Mouse (Mus musculus): Measurements from ENCODE around the gene Nuak1.

Gene Nuak1

DNA sequence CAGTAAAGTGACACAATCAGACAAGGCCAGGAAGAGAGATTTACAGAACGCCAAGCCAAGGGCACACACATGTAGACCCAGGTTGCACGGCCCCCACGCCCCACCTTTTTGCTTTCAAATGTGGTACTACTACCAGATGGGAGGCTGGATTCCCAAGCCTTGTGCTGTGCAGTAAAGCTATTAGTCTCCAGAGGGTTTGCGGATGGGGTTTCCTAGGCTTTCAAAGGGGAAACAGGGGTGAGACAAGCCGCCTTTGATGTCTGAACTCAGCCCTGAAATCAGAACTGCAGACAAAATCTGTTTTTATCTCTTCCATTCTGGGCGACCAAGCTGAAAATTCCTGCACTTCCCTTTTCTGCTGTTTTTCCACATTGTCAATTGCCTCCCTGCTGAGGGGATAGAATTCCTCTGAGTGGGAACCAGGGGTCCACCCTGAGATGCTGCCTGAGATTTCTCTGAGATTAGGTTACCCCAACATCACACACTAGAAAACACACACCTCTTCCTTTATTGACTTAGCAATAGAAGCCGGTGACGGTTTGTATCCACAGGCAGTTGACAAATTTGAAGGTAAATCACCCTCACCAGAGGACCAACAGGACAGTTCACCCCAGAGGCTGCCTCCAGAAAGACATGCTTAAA, 35.1 kb downstream of the Nuak1 start:
- no peak for DNase-seq

DNA sequence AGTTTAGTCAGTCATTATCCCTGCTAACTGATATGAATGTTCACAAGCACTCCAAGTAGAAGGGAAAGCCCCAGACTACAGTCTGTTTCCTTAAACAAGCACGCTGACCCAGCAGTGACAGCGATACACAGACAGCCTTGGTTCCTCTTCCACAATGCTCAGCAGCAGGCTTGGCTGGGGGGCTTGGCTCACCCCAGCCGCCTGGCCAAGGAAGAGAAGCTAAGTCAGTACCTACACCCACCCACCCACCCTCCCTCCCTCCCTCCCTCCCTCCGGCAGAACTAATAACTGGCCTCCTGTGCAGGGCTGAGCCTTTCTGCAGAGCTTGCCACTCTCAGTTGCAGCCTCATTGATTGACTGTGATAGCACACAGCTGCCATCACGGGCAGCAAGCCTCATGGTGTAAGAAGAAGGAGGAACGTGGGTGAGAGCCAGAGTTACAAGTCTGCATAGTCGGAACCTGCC, 38.5 kb downstream of the Nuak1 start:
- no peak for DNase-seq

DNA sequence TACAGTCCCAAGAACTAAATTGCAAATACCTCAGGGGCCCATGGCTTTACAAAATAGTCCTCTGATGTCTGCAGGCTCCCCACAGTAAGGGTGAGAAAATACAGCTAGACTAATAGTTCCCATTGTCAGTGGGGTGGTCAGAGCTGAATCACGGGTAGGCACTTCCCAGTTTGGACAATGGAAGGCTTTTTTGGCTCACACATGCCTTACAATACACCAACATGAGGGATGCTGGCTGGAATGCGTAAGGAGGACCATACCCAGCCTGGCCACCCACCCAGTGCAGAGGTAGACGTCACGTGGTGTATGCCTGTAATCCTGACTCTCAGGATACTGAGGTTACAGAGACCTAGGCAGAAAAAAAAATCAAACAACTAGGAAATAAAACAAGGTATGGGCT, 39.2 kb downstream of the Nuak1 start:
- DNase-seq: no peak

DNA sequence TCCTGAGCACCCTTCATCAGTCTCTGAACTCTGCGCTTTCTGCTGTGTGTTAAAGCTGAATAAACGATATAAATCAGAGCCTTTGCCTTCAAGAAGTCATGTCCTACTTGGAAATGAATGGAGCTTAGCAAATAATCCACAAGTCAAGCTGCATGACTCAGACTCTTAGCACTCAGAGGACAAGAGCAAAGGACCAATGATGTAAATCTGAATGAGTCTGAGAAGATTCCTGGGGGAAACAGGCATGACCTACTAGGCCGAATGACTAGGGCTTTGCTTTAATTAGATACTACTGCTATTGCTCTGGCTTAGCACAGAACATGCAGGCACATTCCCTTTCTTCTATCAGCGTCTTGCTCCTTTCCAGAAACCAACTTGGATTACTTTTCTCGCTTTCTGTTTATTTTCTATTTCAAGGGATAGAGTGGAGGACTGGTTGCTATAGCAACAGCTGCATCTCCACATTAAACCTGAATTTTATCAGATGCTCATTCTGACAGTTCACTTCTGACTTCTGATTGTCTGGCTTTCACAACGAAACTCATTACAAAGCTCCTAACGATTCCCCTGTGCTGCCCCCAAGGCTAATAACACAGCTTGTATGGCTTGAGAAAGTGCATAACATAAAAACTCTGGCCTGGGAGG, 40.2 kb downstream of the Nuak1 start:
- no peak for DNase-seq

DNA sequence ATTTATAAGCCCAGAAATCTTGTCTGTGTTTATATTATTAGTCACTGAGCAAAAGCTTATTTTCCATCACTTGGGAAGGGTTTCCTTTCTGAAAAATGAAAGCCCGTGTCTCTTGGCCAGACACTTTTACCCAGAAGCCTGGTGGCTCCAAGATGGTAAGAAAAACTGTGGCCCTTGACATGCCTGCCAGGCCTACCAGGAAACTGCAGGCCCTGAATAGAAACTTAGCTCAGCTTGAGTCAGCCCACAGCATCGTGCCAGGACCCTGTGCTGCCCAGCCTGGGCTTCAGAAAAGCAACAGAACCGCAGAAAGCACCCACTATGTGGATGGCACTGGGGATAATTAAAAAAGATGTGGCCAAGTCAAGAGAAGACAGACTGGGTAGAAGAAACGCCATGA, 43.1 kb downstream of the Nuak1 start:
- no peak for DNase-seq

DNA sequence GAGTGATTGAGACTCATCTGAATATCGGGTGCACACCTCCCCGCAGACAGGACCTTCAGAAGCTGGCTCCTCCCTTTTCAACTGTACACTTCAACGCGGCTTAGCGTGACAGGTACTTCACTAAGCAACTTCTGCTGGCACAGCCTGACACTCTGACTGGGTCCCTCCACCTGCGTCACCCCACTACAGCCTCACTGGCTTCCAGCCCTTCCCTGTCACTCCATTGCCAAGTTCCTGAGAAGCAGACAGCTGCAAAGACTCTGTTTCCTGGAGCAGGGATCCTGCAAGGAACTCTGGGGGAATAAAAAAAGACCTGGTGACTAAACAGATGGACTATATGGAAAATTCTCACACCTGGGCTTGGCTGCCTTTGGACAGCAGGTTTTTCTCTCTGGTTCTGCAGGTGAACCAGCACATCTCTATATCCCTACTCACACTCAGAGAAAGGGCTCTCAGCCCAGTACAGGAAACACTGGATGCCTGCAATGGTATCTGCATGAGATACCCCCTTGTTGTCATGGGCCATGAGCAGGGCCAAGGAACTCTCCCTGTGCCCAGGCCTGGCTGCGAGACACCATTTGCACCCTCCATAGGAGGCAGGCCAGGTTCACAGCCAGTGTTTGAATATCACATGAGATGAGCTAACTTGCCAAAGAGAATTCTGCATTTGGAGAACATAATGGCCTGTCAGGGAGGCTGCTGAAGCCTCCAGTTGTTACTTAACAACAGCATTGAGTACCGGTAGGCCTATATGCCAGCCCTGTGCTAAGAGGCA, 44.3 kb downstream of the Nuak1 start:
- DNase-seq: no peak

DNA sequence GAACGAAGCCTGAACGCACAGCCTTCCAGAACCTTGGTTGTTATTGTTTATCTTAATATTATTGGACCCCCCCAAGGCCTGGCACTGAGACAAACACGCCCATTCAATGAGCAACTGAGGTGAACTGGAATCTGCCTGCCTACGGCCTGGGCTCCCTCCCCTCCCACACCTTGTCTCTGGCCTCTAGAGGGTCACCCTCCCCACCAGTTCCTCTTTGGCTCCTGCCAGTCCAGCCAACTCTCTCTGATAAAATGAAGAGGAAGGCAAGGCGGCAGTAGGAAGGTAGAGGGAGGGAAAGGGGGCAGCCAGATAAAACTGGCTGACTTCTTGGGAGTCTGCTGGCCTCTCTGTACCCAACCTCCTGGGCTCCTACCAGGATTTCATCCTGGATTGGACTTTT, 45.1 kb downstream of the Nuak1 start:
- no peak for DNase-seq

DNA sequence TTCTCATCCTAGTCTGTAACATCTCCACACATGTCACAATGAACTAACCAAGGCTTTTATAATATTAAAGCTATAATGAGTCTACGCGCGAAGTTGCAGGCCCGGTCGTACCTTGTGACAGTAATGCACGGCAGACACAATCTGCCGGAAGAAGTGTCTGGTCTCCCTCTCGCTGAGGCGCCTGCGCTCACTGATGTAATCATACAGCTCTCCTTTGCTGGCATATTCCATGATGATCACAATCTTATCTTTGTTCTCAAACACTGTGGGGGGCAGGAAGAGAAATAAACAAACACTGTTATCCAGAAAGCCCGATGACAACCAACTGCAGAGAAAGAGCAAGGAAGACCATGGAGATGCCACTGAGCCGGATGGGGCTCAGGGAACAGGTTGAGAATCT, 46.5 kb downstream of the Nuak1 start:
- no peak for DNase-seq

DNA sequence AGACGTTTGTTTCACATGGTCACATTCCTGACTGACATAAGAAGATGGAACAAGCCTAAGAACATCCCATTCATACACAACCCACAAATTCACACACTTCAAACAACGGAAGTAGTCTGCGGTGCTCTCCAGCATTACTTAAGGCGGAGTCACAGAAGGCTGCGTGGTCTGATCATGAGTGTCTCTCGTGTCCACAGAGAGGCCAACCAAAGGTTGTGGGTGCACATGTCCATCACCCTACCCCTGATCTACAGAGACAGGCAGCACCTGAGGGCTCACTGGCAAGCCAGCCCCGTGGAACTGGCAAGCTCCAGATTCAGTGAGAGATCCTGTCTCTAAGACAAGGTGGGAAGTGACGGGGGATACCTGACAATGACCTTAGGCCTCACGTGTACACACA, 47.0 kb downstream of the Nuak1 start:
- DNase-seq: no peak

DNA sequence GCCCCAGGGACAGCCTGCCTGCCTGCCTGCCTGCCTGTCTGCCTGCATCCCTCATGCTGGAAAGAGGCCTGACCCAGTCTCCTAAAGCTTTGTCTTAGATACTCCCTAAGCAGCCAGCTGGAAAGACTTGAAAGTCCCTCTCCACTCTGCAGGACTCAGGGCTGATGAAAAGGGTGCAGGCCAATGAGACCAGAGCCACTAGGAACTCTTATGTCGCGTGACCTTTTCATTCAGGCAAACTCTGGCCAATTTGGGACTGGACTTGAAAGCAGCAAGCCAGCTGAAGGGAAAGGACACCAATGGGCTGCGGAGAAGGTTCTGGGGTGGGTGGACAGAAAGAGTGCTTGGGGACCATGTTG, 47.7 kb downstream of the Nuak1 start:
- DNase-seq: no peak

DNA sequence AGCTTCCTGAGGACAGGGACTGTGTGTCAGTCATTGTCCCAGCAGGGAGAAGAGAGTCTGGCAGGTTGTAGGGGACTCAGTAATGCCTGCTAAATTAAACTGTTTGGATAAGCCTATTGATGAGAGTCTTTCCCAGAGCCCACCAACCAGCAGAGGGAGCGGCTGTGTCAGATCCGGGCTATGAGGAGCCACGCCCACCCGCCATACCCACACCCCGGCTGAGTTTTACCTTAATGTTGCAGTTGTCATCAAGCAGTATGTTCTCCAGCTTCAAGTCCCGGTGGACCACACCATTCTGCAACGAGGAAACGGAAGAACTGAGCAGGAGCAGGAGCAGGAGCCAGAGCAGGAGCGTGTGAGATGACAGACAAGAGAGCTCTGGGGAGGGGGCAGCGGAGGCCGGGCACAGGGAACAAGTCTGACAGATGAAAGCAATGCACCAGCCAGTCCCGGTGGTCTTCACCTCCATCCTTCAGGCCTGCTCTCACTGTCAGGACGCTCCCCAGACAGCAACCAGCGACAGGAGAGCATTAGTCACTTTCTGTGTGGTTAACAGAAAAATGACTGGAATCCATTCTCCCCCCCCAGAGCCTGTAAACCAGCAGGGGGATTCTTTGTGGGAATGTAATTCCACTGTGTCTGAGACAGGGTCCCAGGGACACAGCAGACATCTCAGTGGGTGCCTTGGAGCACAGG, 48.2 kb downstream of the Nuak1 start:
- peak; percentile 68 for DNase-seq

DNA sequence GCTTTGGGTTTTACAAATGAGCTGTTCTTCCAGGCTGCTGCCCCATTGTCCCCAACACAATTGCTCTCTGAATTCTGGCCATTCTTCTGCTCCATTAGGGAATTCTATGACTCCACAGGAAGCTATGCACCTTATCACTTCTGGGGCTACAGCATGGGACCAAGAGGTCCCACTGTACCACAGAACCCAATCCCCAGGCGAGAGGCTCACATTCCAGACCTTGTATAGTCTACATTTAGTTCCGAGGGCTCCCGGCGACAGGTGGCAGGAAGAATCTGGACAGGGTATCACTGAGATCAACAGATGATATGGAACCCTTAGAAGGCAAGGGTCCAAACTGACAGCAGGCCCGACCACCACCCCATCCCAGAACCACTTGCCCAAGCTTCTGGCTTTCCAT, 50.7 kb downstream of the Nuak1 start:
- no peak for DNase-seq

DNA sequence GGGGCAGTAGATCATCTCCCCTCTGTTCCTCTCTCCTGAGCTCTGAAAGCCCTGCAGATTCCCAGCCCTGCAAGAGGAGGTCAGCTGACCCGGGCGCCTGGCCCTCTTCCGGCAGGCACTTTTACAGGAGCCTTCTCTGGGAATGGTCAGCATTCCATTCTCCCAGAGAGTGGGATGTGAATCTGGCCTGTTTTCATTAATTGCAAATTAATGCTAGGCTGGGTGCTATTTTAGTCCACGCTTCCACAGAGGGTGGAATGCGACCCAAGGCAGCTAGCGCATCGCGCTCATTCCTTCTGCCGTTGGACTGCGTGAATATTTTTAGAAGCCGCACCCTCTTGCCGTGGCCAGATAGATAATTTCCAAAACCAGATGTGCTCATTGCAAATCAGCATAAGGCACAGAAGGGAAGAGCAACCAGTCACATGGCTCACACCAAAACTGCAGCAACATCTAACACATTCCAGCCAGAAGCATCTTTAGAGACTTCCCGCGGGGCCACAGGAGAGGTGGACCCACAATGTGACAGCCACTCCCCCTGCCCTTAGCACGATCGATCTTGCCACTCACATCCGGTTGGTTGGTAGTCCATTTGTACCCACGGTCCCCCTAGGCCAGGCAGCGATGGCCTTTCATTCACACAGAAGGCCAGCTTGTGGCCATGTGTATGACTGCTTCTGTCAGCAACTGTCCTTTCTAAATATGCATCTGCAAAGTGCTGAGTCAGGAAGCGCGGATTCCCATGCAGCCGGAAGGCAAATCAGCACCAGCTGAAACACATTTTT, 51.8 kb downstream of the Nuak1 start:
- no peak for DNase-seq

DNA sequence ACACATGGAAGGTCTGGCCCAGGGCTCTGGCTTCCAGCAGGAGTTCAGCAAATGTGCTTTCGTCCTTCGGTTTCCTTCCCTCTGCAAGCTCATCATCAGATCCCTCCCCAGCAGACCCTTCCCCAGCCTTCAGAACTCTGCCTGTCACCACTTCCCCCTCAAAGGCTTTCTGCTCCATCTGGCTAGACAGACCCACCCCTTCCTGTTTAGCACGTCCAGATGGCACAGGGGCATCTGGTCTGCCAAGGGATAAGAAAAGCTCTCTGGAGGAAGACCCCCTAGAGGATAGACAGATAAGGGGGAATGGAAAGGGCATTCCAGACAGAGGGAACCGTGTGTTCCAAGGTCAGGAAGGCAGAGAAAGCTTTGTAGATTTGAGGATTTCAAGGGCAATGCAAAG, 53.1 kb downstream of the Nuak1 start:
- no peak for DNase-seq

DNA sequence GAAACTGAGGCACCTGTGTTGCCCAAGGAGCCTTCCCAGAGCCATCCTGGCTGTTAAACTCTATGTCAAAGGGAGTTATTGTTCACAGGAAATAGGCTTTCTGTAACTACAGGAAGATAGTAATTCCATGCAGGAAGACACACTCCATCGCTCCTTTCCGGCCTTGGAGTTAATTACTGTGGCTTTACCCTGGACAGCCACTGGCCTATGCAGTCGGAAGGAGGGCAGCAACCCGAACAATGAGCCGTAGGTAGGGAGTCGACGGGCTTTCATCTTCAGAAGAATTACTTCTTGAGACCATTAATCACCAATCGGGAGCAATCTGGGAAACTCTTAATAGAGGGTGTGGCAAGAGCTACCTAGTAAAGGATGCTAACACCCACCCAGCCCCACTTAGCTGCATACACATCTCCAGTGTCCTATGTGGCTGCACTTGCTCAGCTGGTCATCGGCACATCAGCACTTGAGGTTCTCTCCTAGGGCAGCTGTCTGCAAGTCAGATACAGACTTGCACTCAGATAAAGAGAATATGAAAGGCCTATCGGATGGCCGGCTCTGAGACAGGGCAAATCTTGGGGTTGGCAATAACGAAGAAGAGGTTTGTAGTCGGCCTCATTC, 53.7 kb downstream of the Nuak1 start:
- no peak for DNase-seq

DNA sequence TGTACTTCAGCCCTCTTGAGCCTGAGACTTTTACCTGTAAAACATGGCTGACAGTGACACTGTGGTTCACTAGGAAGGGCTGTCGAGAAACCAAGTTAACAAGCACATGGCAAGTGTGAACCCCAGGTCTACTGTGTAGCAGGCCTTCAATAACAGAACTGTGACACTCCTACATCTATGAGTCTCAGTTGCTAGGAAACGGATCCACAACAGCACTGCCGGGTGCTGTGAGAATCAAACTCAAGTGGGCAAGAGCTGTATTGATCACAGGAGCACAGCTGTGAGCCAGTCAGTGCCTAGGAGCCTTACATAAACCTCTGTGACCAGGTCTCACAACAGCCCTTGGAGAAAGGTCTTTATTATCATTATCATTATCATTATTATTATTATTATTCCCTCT, 54.2 kb downstream of the Nuak1 start:
- DNase-seq: no peak

DNA sequence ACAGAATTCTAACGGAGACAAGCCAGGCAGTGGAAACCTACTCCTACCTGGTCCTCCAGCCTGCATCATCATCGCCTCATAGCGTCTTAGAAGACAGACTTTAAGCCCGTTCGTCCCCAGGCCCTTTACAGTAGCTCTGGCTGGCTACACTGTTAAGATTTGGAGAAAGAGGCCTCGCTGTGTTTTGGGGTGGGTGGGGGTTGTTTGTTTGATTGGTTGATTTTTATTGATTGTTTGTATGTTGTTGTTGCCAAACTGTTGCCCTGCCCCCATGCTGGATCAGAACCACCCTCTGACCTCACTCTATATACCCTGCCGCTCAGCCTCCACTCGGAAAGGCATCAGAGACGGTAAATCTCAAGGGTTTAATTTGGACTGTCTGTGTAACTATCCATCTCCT, 55.6 kb downstream of the Nuak1 start:
- DNase-seq: no peak

DNA sequence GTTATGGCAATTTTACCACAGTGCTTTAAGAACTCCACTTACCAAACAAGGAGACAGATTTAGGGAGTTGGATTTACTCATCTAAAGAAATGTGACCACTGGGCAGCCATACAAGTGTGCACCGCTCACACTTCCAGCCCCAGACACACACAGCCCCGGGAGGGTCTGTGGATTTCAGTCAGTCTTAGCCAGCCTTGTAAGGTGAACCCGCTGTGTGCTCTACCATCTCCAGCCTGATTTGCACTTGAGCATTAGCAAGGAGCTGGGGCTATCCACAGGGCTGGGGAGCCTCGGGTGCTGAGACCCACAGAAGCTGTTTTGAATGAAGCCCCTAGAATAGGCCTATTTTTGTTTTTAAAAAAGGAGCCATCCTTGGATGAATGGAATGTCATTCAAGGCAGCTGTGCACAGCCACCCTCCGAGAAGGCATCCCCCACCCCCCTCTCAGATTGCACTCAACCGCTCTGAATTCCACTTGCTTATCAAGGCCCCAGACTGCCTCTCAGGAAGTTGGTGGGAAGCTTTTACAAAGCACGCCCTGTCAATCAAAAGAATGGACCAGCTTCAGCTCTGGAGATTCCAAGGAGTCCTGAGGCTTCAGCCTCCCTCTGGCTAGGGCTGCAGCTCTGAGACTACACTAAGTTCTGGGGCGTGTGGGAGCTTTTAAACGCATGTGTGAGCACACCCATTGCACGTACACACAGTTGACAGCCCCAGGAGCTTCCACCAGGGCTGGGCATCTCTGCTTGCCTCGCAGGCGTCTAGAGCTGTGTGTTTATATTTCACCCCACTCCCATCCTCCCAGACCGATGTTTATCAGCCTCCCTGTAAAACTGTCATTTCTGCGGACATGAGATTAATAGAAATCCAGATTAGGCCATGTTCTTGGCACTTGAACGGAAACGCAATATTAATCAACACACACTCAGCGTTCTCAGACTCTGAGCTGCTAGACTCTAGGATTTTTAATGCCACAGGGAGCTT, 57.2 kb downstream of the Nuak1 start:
- no peak for DNase-seq

DNA sequence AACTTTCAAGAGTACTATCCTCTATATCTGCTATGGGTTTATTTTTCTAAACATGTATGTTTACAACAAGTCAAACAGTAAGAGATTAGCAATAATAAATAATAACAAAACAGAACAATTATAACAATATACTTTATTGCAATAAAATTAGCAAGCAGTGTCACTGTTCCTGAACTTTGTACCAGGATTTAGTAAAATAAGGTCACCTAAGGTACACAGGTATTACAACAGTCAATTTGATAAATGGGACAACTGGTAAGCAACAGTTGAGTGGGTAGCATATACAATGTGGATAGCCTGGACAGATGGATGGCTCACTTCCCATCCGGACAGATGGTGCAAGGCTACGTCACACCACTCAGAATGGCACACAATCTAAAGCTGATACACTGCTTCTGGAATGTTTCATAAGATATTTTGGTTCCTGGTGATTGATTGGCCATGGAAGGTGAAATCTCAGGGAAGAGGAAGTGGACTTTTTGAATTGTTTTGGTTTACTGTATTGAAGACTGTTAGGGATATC, 59.1 kb downstream of the Nuak1 start:
- no peak for DNase-seq

DNA sequence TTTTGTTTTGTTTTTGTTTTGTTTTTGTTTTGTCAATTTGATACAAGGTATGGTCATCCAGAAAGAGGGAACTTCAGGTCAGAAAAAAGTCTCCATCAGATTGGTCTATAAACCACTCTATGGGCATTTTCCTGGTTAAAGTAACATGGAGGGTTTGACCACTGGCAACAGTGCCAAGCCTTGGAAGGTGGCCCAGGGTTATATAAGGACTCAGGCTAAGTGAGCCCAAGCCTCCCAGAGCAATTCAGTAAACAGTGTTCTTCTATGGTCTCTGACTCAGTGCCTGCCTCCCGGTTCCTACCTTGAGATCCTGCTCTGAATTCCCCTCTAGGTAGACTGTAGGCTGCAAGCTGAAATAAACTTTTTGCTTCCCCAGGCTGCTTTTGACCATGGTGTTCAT, 61.0 kb downstream of the Nuak1 start:
- DNase-seq: no peak

DNA sequence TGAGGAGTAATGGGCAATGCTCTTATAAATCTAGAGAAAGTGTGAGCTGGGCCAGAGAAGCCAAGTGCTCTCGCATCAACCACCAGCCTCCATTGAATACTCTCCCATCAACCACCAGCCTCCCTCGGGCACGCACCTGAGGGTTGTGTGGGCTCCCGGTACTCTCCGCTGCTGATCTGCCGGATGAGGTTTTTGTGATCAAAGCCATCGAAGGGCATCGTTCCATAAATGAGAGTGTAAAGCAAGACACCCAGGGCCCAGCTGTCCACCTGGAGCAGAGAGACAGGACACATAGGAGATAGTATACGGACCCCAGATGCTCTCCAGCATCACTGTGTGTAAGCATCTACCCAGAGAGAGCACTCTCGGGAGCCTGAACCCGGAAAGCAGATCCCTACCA, 62.4 kb downstream of the Nuak1 start:
- no peak for DNase-seq

Data from thymus, postnatal 4 days (tissue).